Mouse (Mus musculus) intestine, embryonic 15.5 days (tissue): ENCODE measurements around the gene Ppil6. TPM values are rescaled to one million over a fixed set of nuclear protein-coding genes. Genes with fewer than 3 reads are reported as not detected.
A peak's percentile ranks its signal among the peaks of the same experiment; 100 is the strongest.

Experiments
- ATAC-seq: fragments of 200-750 bp; cut with Nextera tagmentation; 2 replicates; pipeline ENCODE4 v1.8.0; 2017; ENCODE audit warnings: moderate TSS enrichment, moderate library complexity
- H3K27ac ChIP-seq: fragments of 300-500 bp; sonication (generic); 2 replicates; pipeline ENCODE4 v1.5.1; 2015; ENCODE audit warnings: mild to moderate bottlenecking, inconsistent platforms
- H3K27me3 ChIP-seq: fragments of 300-500 bp; sonication (generic); replicated peaks from 2 replicates; pipeline ENCODE4 v1.6.1; 2015; ENCODE audit warnings: inconsistent platforms
- H3K36me3 ChIP-seq: fragments of 300-500 bp; sonication (generic); 2 replicates; pipeline ENCODE4 v1.6.1; 2015; ENCODE audit warnings: inconsistent platforms
- H3K4me1 ChIP-seq: fragments of 300-500 bp; sonication (generic); replicated peaks from 2 replicates; pipeline ENCODE4 v1.6.1; 2015; ENCODE audit warnings: inconsistent platforms
- H3K4me2 ChIP-seq: fragments of 300-500 bp; sonication (generic); replicated peaks from 2 replicates; pipeline ENCODE4 v1.6.1; 2015; ENCODE audit warnings: mild to moderate bottlenecking, inconsistent platforms
- H3K4me3 ChIP-seq: fragments of 300-500 bp; sonication (generic); replicated peaks from 2 replicates; pipeline ENCODE4 v1.5.1; 2015; ENCODE audit warnings: inconsistent platforms
- H3K9ac ChIP-seq: fragments of 300-500 bp; sonication (generic); 2 replicates; pipeline ENCODE4 v1.6.1; 2015; ENCODE audit warnings: inconsistent platforms
- H3K9me3 ChIP-seq: fragments of 300-500 bp; sonication (generic); 2 replicates; pipeline ENCODE4 v1.6.1; 2016; ENCODE audit warnings: inconsistent platforms
- whole genome bisulfite sequencing: fragments of 180-500 bp; shearing (Covaris S2); methylation state at CpG from one replicate; pipeline ENCODE4 v1.1.7; 2015; 5-methylcytosine and 5-hydroxymethylcytosine counted together
- polyA plus RNA-seq: library from polyadenylated mRNA; unstranded; fragments of >200 nt; fragmentation: Nextera tagmentation; extraction: Ambion mirVana; gene quantifications from 2 replicates; pipeline ENCODE4 v1.2.1, GENCODE M21; 2015

Gene Ppil6
- polyA plus RNA-seq, 1 experiment from 2014 or later = 0.63 TPM

GRCm38 (mm10) chr10:41542057-41542456, 51.8 kb downstream of the Ppil6 start:
- Histone ChIP-seq H3K9me3 (no peaks in the 10 kb centered on the region), H3K4me3 (no peak overlapping the region), H3K9ac (no peak overlapping the region), H3K27me3 (no peaks in the 10 kb centered on the region), H3K4me1 (peaks cover 9% of the 10 kb centered on the region; the same call in 1 of the 2 replicates), H3K4me2 (no peak overlapping the region), H3K27ac (no peak overlapping the region), H3K36me3 (no peaks in the 10 kb centered on the region)
- no peak for ATAC-seq
- 95% methylated on average over 6 of the region's 6 CpGs for WGBS

- no peaks in the 10 kb centered on the region for H3K36me3 ChIP-seq
- no peak overlapping the region for H3K27ac ChIP-seq
- no peak for ATAC-seq
- H3K4me2 ChIP-seq = no peak overlapping the region
- peaks cover 9% of the 10 kb centered on the region; the same call in 1 of the 2 replicates for H3K4me1 ChIP-seq
- no peak overlapping the region for H3K4me3 ChIP-seq
- no peaks in the 10 kb centered on the region for H3K27me3 ChIP-seq
- 80% methylated on average over 4 of the region's 4 CpGs for WGBS
- H3K9me3 ChIP-seq = no peaks in the 10 kb centered on the region
- no peak overlapping the region for H3K9ac ChIP-seq
These were observed 53.2 kb downstream of the Ppil6 start for GRCm38 (mm10) chr10:41543439-41543838.

GRCm38 (mm10) chr10:41543844-41544243, 53.6 kb downstream of the Ppil6 start:
- Histone ChIP-seq H3K4me1 (peaks cover 9% of the 10 kb centered on the region; the same call in 1 of the 2 replicates), H3K4me3 (no peak overlapping the region), H3K36me3 (no peaks in the 10 kb centered on the region), H3K27me3 (no peaks in the 10 kb centered on the region), H3K9me3 (no peaks in the 10 kb centered on the region), H3K9ac (no peak overlapping the region), H3K4me2 (no peak overlapping the region), H3K27ac (no peak overlapping the region)
- ATAC-seq = 0 out of 2 replicates have a peak, but pooled peaks have one; percentile 6
- WGBS = 79% methylated on average over 2 of the region's 2 CpGs

GRCm38 (mm10) chr10:41544481-41545190, 54.4 kb downstream of the Ppil6 start:
- no peaks in the 10 kb centered on the region for H3K27me3 ChIP-seq
- peak; percentile 77 for ATAC-seq
- peaks cover 9% of the 10 kb centered on the region; the same call in 1 of the 2 replicates for H3K4me1 ChIP-seq
- WGBS = 15% methylated on average over 7 of the region's 7 CpGs
- H3K27ac ChIP-seq = no peak overlapping the region
- peak overlapping the region; percentile 44; the same call in 1 of the 2 replicates for H3K4me2 ChIP-seq
- H3K9me3 ChIP-seq = no peaks in the 10 kb centered on the region
- H3K36me3 ChIP-seq = no peaks in the 10 kb centered on the region
- H3K9ac ChIP-seq = no peak overlapping the region
- H3K4me3 ChIP-seq = no peak overlapping the region

- H3K27me3 ChIP-seq = no peaks in the 10 kb centered on the region
- WGBS = 52% methylated on average over 7 of the region's 7 CpGs
- peak overlapping the region; percentile 44; the same call in 1 of the 2 replicates for H3K4me2 ChIP-seq
- H3K27ac ChIP-seq = no peak overlapping the region
- no peaks in the 10 kb centered on the region for H3K36me3 ChIP-seq
- H3K4me1 ChIP-seq = peaks cover 9% of the 10 kb centered on the region; the same call in 1 of the 2 replicates
- no peaks in the 10 kb centered on the region for H3K9me3 ChIP-seq
- no peak overlapping the region for H3K4me3 ChIP-seq
- peak; percentile 63 for ATAC-seq
- no peak overlapping the region for H3K9ac ChIP-seq
These were observed 55.1 kb downstream of the Ppil6 start for GRCm38 (mm10) chr10:41545224-41545755.

- Histone ChIP-seq H3K9me3 (no peaks in the 10 kb centered on the region), H3K36me3 (no peaks in the 10 kb centered on the region), H3K4me1 (peaks cover 12% of the 10 kb centered on the region; the same call in 1 of the 2 replicates), H3K27me3 (no peaks in the 10 kb centered on the region), H3K4me2 (no peak overlapping the region), H3K4me3 (no peak overlapping the region), H3K9ac (no peak overlapping the region), H3K27ac (no peak overlapping the region)
- ATAC-seq = no peak
- WGBS = 57% methylated on average over 13 of the region's 13 CpGs
These were observed 56.3 kb downstream of the Ppil6 start for GRCm38 (mm10) chr10:41546396-41547165.

- WGBS = 69% methylated on average over 7 of the region's 7 CpGs
- H3K27me3 ChIP-seq = no peaks in the 10 kb centered on the region
- H3K4me2 ChIP-seq = no peak overlapping the region
- H3K9me3 ChIP-seq = no peaks in the 10 kb centered on the region
- no peaks in the 10 kb centered on the region for H3K36me3 ChIP-seq
- no peak overlapping the region for H3K27ac ChIP-seq
- no peak for ATAC-seq
- H3K9ac ChIP-seq = no peak overlapping the region
- H3K4me3 ChIP-seq = no peak overlapping the region
- peaks cover 19% of the 10 kb centered on the region for H3K4me1 ChIP-seq
These were observed 60.5 kb downstream of the Ppil6 start for GRCm38 (mm10) chr10:41550711-41551110.

GRCm38 (mm10) chr10:41552319-41552718, 62.1 kb downstream of the Ppil6 start:
- peaks cover 17% of the 10 kb centered on the region for H3K4me1 ChIP-seq
- peak overlapping the region; percentile 71 for H3K27ac ChIP-seq
- peak; percentile 66 for ATAC-seq
- no peak overlapping the region for H3K9ac ChIP-seq
- H3K4me2 ChIP-seq = 0 out of 2 replicates have a peak overlapping the region, but pooled peaks have one; percentile 37
- H3K36me3 ChIP-seq = no peaks in the 10 kb centered on the region
- 42% methylated on average over 3 of the region's 3 CpGs for WGBS
- H3K4me3 ChIP-seq = no peak overlapping the region
- no peaks in the 10 kb centered on the region for H3K9me3 ChIP-seq
- H3K27me3 ChIP-seq = no peaks in the 10 kb centered on the region

- Histone ChIP-seq H3K4me3 (no peak overlapping the region), H3K27me3 (no peaks in the 10 kb centered on the region), H3K9me3 (no peaks in the 10 kb centered on the region), H3K9ac (no peak overlapping the region), H3K4me2 (peak overlapping the region; percentile 37), H3K27ac (peak overlapping the region; percentile 71), H3K4me1 (peaks cover 17% of the 10 kb centered on the region), H3K36me3 (no peaks in the 10 kb centered on the region)
- ATAC-seq = peak; percentile 94
- WGBS = 37% methylated on average over 14 of the region's 14 CpGs
These were observed 62.8 kb downstream of the Ppil6 start for GRCm38 (mm10) chr10:41552847-41553589.

GRCm38 (mm10) chr10:41553711-41554110, 63.5 kb downstream of the Ppil6 start:
- H3K27ac ChIP-seq = peak overlapping the region; percentile 71; the same call in 1 of the 2 replicates
- no peaks in the 10 kb centered on the region for H3K9me3 ChIP-seq
- 71% methylated on average over 4 of the region's 4 CpGs for WGBS
- H3K4me1 ChIP-seq = peaks cover 17% of the 10 kb centered on the region
- no peak overlapping the region for H3K4me2 ChIP-seq
- no peaks in the 10 kb centered on the region for H3K27me3 ChIP-seq
- H3K36me3 ChIP-seq = no peaks in the 10 kb centered on the region
- H3K9ac ChIP-seq = no peak overlapping the region
- no peak overlapping the region for H3K4me3 ChIP-seq
- ATAC-seq = no peak

- 85% methylated on average over 3 of the region's 3 CpGs for WGBS
- no peak for ATAC-seq
These were observed 64.8 kb downstream of the Ppil6 start for GRCm38 (mm10) chr10:41555081-41555480.

GRCm38 (mm10) chr10:41558401-41558800, 68.2 kb downstream of the Ppil6 start:
- peaks cover 1% of the 10 kb centered on the region for H3K4me1 ChIP-seq
- no peaks in the 10 kb centered on the region for H3K36me3 ChIP-seq
- H3K4me2 ChIP-seq = no peak overlapping the region
- H3K9me3 ChIP-seq = no peaks in the 10 kb centered on the region
- WGBS = 97% methylated on average over 1 of the region's 1 CpGs
- H3K4me3 ChIP-seq = no peak overlapping the region
- no peak overlapping the region for H3K27ac ChIP-seq
- no peak overlapping the region for H3K9ac ChIP-seq
- no peak for ATAC-seq
- no peaks in the 10 kb centered on the region for H3K27me3 ChIP-seq

More at GRCm38 (mm10) chr10:41555081-41555480, 64.8 kb downstream of the Ppil6 start:
- no peaks in the 10 kb centered on the region for H3K36me3 ChIP-seq
- H3K27ac ChIP-seq = no peak overlapping the region
- peaks cover 17% of the 10 kb centered on the region for H3K4me1 ChIP-seq
- no peaks in the 10 kb centered on the region for H3K9me3 ChIP-seq
- H3K27me3 ChIP-seq = no peaks in the 10 kb centered on the region
- no peak overlapping the region for H3K4me2 ChIP-seq
- H3K9ac ChIP-seq = no peak overlapping the region
- H3K4me3 ChIP-seq = no peak overlapping the region
